Mouse (Mus musculus) E14TG2a.4 (cell line): ENCODE results near the gene Tigd3.

Experiments used
- CTCF ChIP-seq: conservative IDR thresholded peaks from 2 replicates; pipeline ENCODE4 v1.5.1; 2014; ENCODE audit warnings: low read length
- NANOG ChIP-seq: IDR thresholded peaks from 2 replicates; pipeline ENCODE4 v1.6.1; 2014; ENCODE audit warnings: borderline replicate concordance, low read length, mixed read lengths

- TF ChIP-seq CTCF (no peak), NANOG (no peak)
Measured at GRCm38 (mm10) chr19:5925311-5925855, 31.4 kb upstream of the Tigd3 start.
